Mouse (Mus musculus) hindbrain, embryonic 12.5 days (tissue): ENCODE data around the gene Naaa. TPM values are rescaled to one million over a fixed set of nuclear protein-coding genes. Genes with fewer than 3 reads are reported as not detected.

Experiments
- ATAC-seq: fragments of 200-750 bp; cut with Nextera tagmentation; 2 replicates; pipeline ENCODE4 v1.8.0; 2017; ENCODE audit warnings: moderate TSS enrichment; ENCODE audit not compliant: low FRiP score
- H3K27ac ChIP-seq: fragments of 300-500 bp; sonication (generic); 2 replicates; pipeline ENCODE4 v1.5.1; 2016; ENCODE audit warnings: mild to moderate bottlenecking
- H3K27me3 ChIP-seq: fragments of 300-500 bp; sonication (generic); 2 replicates; pipeline ENCODE4 v1.6.1; 2016; ENCODE audit warnings: mild to moderate bottlenecking
- H3K36me3 ChIP-seq: fragments of 300-500 bp; sonication (generic); 2 replicates; pipeline ENCODE4 v1.6.1; 2016; ENCODE audit warnings: mild to moderate bottlenecking
- H3K4me1 ChIP-seq: fragments of 300-500 bp; sonication (generic); 2 replicates; pipeline ENCODE4 v1.6.1; 2016
- H3K4me2 ChIP-seq: fragments of 300-500 bp; sonication (generic); replicated peaks from 2 replicates; pipeline ENCODE4 v1.6.1; 2016; ENCODE audit warnings: mild to moderate bottlenecking
- H3K4me3 ChIP-seq: fragments of 300-500 bp; sonication (generic); 2 replicates; pipeline ENCODE4 v1.5.1; 2016; ENCODE audit warnings: mild to moderate bottlenecking
- H3K9ac ChIP-seq: fragments of 300-500 bp; sonication (generic); 2 replicates; pipeline ENCODE4 v1.6.1; 2016; ENCODE audit warnings: mild to moderate bottlenecking, moderate library complexity
- H3K9me3 ChIP-seq: fragments of 300-500 bp; sonication (generic); replicated peaks from 2 replicates; pipeline ENCODE4 v1.6.1; 2016; ENCODE audit warnings: mild to moderate bottlenecking
- WGBS: fragments of 180-500 bp; shearing (Covaris S2); methylation state at CpG from one replicate; pipeline ENCODE4 v1.1.7; 2016; 5-methylcytosine and 5-hydroxymethylcytosine counted together
- polyA plus RNA-seq: library from polyadenylated mRNA; unstranded; fragments of >200 nt; fragmentation: Nextera tagmentation; extraction: Ambion mirVana; gene quantifications from 2 replicates; pipeline ENCODE4 v1.2.1, GENCODE M21; 2016

Gene Naaa
- polyA plus RNA-seq, 1 experiment from 2014 or later, result 9.5 TPM

- H3K9me3 ChIP-seq, result 0 out of 2 replicates have a peak, but pooled peaks cover 4% of the 10 kb centered on the region
- no peaks in the 10 kb centered on the region for H3K27me3 ChIP-seq
- no peak overlapping the region for H3K4me3 ChIP-seq
- peak overlapping the region; percentile 29; the same call in 1 of the 2 replicates for H3K4me2 ChIP-seq
- peaks cover 2% of the 10 kb centered on the region for H3K4me1 ChIP-seq
- peak; percentile 36; the same call in 1 of the 2 replicates for ATAC-seq
- 21% methylated on average over 18 of the region's 18 CpGs for WGBS
- no peaks in the 10 kb centered on the region for H3K36me3 ChIP-seq
- no peak overlapping the region for H3K27ac ChIP-seq
- no peak overlapping the region for H3K9ac ChIP-seq
Observed at GRCm38 (mm10) chr5:92252797-92253343, 25.1 kb downstream of the Naaa start.

DNA sequence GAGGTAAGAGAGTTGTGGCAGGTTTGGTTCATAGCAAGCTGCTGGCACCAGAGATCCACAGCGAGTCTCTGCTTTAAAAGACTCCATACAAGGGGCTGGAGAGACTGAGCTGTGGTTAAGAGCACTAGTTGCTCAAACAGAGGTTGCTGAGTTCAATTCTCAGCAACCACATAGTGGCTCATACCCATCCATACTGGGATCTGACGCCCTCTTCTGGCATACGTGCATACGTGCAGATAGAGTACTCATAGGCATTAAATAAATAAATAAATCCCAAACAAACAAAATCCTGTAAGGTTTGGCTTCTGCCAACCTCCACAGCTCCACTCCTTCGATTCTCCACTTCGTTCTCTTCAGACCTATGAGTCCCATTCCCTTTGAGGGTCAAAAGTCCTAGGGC lies 25.9 kb downstream of the Naaa start:
- WGBS, result 85% methylated on average over 6 of the region's 6 CpGs
- peaks cover 2% of the 10 kb centered on the region for H3K4me1 ChIP-seq
- H3K9me3 ChIP-seq, result 0 out of 2 replicates have a peak, but pooled peaks cover 4% of the 10 kb centered on the region
- H3K27ac ChIP-seq, result no peak overlapping the region
- no peaks in the 10 kb centered on the region for H3K36me3 ChIP-seq
- ATAC-seq, result no peak
- no peak overlapping the region for H3K9ac ChIP-seq
- H3K4me3 ChIP-seq, result no peak overlapping the region
- no peak overlapping the region for H3K4me2 ChIP-seq
- no peaks in the 10 kb centered on the region for H3K27me3 ChIP-seq

DNA sequence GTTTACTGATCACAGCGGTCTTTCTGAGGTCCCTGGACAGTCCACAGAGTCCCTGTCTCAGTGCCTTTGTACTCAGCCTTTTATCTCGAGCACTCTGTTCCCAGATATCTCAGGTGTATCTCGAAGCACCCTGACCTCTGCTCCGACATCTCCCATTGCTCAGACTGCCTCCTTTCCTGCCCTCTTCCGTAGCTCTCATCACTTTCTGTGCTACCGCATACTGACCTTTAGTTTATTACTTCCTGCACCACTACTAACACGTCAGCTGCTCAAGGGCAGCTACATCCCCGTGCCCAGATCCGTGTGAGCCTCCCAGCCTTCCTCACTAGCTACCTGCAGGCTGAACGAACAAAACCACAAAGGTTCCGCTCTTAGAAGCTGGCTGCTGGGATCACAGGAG lies 29.4 kb downstream of the Naaa start:
- H3K9me3 ChIP-seq, result 0 out of 2 replicates have a peak, but pooled peaks cover 4% of the 10 kb centered on the region
- 87% methylated on average over 11 of the region's 11 CpGs for WGBS
- H3K4me1 ChIP-seq, result no peaks in the 10 kb centered on the region
- no peak for ATAC-seq
- no peaks in the 10 kb centered on the region for H3K36me3 ChIP-seq
- no peaks in the 10 kb centered on the region for H3K27me3 ChIP-seq
- no peak overlapping the region for H3K4me2 ChIP-seq
- no peak overlapping the region for H3K9ac ChIP-seq
- no peak overlapping the region for H3K27ac ChIP-seq
- H3K4me3 ChIP-seq, result no peak overlapping the region

DNA sequence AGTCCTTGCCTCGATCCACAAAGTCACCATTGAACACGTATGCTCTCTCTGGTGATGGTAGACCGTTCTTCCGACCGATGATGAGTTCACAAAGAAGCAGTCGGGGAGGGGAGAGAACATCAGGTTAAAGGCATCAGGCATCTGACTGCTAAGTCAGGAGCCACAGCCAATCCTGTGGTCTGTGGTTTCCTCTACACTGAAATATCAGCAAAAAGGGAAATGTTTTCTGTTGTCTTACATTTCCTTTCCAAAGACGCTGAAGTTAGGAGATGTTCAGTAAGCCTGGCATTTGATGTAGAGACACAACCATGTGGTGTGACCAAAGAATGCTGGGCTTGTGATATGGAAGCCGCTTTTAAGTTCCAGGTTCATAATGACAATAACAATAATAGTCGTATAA lies 32.5 kb downstream of the Naaa start:
- ATAC-seq, result no peak
- Histone ChIP-seq H3K9me3 (0 out of 2 replicates have a peak, but pooled peaks cover 4% of the 10 kb centered on the region), H3K4me2 (no peak overlapping the region), H3K4me3 (no peak overlapping the region), H3K4me1 (no peaks in the 10 kb centered on the region), H3K36me3 (no peaks in the 10 kb centered on the region), H3K9ac (no peak overlapping the region), H3K27me3 (no peaks in the 10 kb centered on the region), H3K27ac (no peak overlapping the region)
- WGBS, result 94% methylated on average over 9 of the region's 9 CpGs

GRCm38 (mm10) chr5:92244900-92245299 lies 33.1 kb downstream of the Naaa start:
- no peak for ATAC-seq
- Histone ChIP-seq H3K9me3 (0 out of 2 replicates have a peak, but pooled peaks cover 4% of the 10 kb centered on the region), H3K4me1 (no peaks in the 10 kb centered on the region)

DNA sequence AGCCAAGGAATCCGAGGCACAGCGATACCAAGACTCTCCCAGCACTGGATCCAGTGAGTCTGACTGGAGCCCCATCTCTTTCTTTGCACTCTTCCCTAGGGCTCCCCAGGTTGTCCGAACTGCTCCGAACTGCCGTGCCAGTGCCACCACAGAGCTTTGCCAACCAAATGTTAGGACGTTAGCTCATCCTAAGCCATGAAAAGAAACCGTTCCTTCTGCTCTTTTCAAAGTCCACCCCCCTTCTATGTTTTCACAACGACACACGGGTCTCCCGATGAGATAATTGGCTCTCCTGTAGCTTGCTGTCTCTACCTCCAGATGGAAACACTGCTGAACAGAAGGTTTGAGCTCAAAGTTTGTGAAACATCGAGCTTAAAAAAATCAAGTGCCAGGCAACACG lies 37.2 kb downstream of the Naaa start:
- Histone ChIP-seq H3K4me1 (no peaks in the 10 kb centered on the region), H3K9ac (no peak overlapping the region), H3K36me3 (no peaks in the 10 kb centered on the region), H3K4me3 (no peak overlapping the region), H3K4me2 (no peak overlapping the region), H3K27ac (no peak overlapping the region), H3K9me3 (no peaks in the 10 kb centered on the region), H3K27me3 (no peaks in the 10 kb centered on the region)
- WGBS, result 93% methylated on average over 12 of the region's 12 CpGs
- ATAC-seq, result no peak

More at GRCm38 (mm10) chr5:92244900-92245299, 33.1 kb downstream of the Naaa start:
- no peak overlapping the region for H3K9ac ChIP-seq
- H3K4me2 ChIP-seq, result no peak overlapping the region
- WGBS, result 96% methylated on average over 2 of the region's 2 CpGs
- no peak overlapping the region for H3K27ac ChIP-seq
- H3K4me3 ChIP-seq, result no peak overlapping the region
- H3K36me3 ChIP-seq, result no peaks in the 10 kb centered on the region
- no peaks in the 10 kb centered on the region for H3K27me3 ChIP-seq

DNA sequence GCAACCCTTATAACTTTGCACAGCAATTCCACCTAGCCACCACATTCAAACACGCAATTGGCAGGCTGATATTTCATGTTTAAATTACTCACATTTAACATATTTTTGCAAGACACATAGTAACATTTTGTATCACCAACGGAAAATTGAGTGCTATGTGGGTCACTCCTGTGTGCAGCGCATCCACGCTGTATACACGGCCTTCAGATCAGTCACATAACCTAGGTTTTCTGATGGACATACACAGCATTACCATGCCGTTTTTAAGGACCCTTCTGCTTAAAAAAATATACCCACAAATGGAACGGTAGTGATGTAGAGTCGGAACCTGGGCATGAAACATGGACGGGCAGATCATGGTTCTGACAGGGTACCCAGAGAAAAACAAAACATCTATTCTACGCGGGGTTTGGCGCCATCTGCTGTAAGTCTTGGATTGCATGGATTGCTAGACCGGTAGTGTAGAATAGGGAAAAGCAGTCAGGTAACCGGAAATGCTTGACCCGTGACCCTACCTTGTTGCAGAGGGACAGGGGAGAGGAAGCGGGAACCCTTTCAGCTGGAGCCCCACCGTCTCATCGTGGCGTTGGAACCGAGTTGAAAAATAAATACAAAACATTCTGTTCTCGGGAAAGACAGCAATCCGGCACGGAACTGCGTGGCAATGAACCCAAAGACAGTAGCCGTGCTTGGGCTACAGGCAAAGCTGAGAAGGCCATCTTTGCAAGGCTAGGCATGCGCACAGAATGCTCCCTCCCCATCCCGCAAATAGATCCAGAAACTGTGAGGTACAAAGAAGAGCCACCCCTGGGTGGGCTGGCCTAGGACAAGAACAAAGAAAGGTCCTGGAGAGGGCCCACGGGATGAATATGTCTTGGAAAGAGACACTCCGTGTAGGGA lies 38.4 kb downstream of the Naaa start:
- H3K4me1 ChIP-seq, result no peaks in the 10 kb centered on the region
- H3K9me3 ChIP-seq, result no peaks in the 10 kb centered on the region
- no peak overlapping the region for H3K9ac ChIP-seq
- H3K4me2 ChIP-seq, result peak overlapping the region; percentile 25
- ATAC-seq, result peak; percentile 56
- no peak overlapping the region for H3K4me3 ChIP-seq
- no peaks in the 10 kb centered on the region for H3K36me3 ChIP-seq
- 42% methylated on average over 29 of the region's 29 CpGs for WGBS
- H3K27ac ChIP-seq, result no peak overlapping the region
- no peaks in the 10 kb centered on the region for H3K27me3 ChIP-seq

- H3K9me3 ChIP-seq, result no peaks in the 10 kb centered on the region
- 79% methylated on average over 5 of the region's 5 CpGs for WGBS
- no peak for ATAC-seq
Observed at GRCm38 (mm10) chr5:92234939-92235557, 42.9 kb downstream of the Naaa start.

GRCm38 (mm10) chr5:92233366-92233765 lies 44.6 kb downstream of the Naaa start:
- 96% methylated on average over 4 of the region's 4 CpGs for WGBS
- Histone ChIP-seq H3K9me3 (no peaks in the 10 kb centered on the region), H3K9ac (no peak overlapping the region), H3K4me2 (no peak overlapping the region), H3K27ac (no peak overlapping the region), H3K36me3 (no peaks in the 10 kb centered on the region), H3K4me3 (no peak overlapping the region), H3K4me1 (no peaks in the 10 kb centered on the region), H3K27me3 (0 out of 2 replicates have a peak, but pooled peaks cover 3% of the 10 kb centered on the region)
- no peak for ATAC-seq

More at GRCm38 (mm10) chr5:92234939-92235557, 42.9 kb downstream of the Naaa start:
- Histone ChIP-seq H3K27me3 (0 out of 2 replicates have a peak, but pooled peaks cover 3% of the 10 kb centered on the region), H3K4me1 (no peaks in the 10 kb centered on the region), H3K4me3 (no peak overlapping the region), H3K36me3 (no peaks in the 10 kb centered on the region), H3K27ac (no peak overlapping the region), H3K9ac (no peak overlapping the region), H3K4me2 (no peak overlapping the region)

DNA sequence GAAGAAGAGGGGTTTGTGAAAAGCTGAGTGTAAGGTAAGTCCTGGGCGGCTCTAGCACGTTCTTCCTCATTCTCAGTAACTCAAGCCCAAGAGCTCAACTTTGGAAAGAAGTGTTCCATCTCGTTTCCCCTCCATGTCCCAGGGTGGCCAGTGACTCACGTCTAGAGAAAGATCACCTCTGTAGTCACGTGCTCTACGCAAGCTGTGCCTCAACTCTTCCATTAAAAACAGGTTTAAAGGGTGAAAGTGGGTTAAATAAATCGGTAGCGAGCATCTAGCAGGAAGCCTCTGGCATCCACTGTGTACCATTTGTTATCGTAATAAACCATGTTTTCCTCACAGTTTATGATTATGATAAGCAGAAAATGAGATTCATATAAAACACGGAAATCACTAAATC lies 46.1 kb downstream of the Naaa start:
- H3K4me3 ChIP-seq, result no peak overlapping the region
- no peaks in the 10 kb centered on the region for H3K36me3 ChIP-seq
- no peak for ATAC-seq
- H3K9ac ChIP-seq, result no peak overlapping the region
- H3K4me1 ChIP-seq, result no peaks in the 10 kb centered on the region
- H3K4me2 ChIP-seq, result no peak overlapping the region
- no peaks in the 10 kb centered on the region for H3K9me3 ChIP-seq
- H3K27ac ChIP-seq, result no peak overlapping the region
- H3K27me3 ChIP-seq, result 0 out of 2 replicates have a peak, but pooled peaks cover 3% of the 10 kb centered on the region
- WGBS, result 83% methylated on average over 10 of the region's 10 CpGs

DNA sequence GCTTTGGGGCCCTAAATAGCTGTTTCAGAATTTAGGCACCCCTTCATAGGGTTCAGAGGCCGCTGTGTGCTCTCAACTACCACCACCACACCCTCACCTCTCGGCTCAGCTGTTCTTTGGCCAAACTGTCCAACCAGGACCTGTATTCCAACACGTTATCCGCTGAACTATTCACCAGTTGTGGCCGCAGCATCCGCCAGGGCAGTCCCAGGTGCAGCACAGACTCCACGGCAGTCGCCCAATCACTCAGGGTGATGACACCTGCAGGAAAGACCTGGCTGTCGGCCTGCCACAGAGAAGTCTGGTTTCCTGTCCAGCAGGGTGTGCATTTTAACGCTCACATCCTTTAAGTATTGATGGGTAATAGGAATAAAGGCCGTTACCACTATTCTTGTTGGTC lies 47.7 kb downstream of the Naaa start:
- ATAC-seq, result no peak
- H3K4me2 ChIP-seq, result no peak overlapping the region
- 0 out of 2 replicates have a peak, but pooled peaks cover 3% of the 10 kb centered on the region for H3K27me3 ChIP-seq
- whole genome bisulfite sequencing, result 84% methylated on average over 11 of the region's 11 CpGs
- no peak overlapping the region for H3K4me3 ChIP-seq
- no peaks in the 10 kb centered on the region for H3K4me1 ChIP-seq
- H3K9ac ChIP-seq, result no peak overlapping the region
- H3K9me3 ChIP-seq, result no peaks in the 10 kb centered on the region
- no peaks in the 10 kb centered on the region for H3K36me3 ChIP-seq
- no peak overlapping the region for H3K27ac ChIP-seq

DNA sequence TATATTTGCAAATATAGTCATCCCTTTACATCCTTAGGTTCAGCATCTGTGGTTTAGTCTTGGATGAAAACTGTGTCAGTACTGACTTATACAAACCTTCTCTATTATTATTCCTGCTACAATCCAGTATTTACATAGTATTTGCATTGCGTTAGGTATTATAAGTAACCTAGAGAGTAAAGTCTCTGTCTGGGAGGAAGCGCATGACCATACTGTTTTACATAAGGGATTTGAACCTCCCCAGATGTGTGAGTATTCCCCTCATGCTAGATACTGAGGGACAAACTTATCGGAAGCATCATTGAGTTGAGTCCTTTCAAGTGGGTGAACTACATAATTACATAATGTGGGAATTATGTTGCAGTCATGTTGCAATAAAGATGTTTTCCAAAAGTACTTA lies 48.5 kb downstream of the Naaa start:
- Histone ChIP-seq H3K27me3 (0 out of 2 replicates have a peak, but pooled peaks cover 3% of the 10 kb centered on the region), H3K4me1 (no peaks in the 10 kb centered on the region), H3K9me3 (no peaks in the 10 kb centered on the region), H3K27ac (no peak overlapping the region), H3K4me3 (no peak overlapping the region), H3K4me2 (no peak overlapping the region), H3K9ac (no peak overlapping the region), H3K36me3 (no peaks in the 10 kb centered on the region)
- no peak for ATAC-seq
- 90% methylated on average over 3 of the region's 3 CpGs for WGBS
